Mouse (Mus musculus) monocyte, adult 5-6 weeks (primary cell): ENCODE measurements around the gene Gprc5c. TPM values are rescaled to one million over a fixed set of nuclear protein-coding genes. Genes with fewer than 3 reads are reported as not detected.

Source experiments
- ATAC-seq: fragments of 153-309, 156-312 bp; replicated peaks from 2 replicates; pipeline ENCODE4 v1.8.0; 2017; ENCODE audit warnings: mild to moderate bottlenecking; ENCODE audit not compliant: low TSS enrichment, insufficient number of reproducible peaks, severe bottlenecking, poor library complexity, low FRiP score
- total RNA-seq: library from RNA; stranded (forward); fragments of 200-1000, 200-491, 200-594 nt; gene quantifications from 3 replicates; pipeline ENCODE4 v1.2.3, GENCODE M21; 2017

Gene Gprc5c
- total RNA-seq = 0.78 to 3.1 TPM (median 1.9 TPM) in 3 replicates

DNA sequence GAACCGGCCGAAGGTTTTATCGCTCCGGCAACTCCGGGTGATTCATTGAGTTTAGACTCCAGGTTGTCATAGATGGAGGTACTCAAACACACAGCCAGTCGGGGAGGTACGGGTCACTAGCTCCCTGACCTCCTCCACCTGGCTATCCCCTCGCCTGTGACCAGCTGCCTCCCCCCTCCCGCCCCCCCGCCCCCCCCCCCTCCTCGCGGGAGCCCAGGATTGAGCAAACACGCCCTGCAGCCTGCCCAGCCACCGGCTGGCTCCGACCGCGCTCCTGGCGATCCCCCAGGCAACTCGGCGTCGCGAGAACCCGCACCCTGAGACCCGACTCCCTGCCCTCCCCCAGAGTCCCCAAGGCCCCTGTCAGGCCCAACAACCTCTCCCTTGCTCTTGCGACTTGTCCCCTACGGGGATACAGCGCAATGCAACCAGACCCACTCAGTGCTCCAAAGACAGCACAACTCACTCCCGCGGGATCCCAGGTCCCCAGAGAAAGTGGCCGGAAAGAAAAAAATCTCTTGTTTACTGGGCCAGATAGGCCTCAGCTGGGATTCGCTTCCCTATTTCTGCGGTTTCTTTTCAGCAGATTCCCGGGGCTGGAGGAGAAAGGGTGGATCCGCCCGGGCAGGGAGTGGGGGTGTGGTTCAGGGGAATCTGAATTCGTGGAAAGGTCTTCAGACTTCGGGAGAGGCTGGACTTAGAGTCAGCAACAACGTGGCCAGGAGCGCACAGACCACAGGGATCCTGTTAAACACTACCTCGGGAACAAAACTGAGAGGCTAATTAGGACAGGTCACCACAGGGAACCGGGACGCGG is at the start of gene Gprc5c:
Gene Gprc5c, plus strand, starts transcription at position 701 of the 817 bp plus-strand sequence.
- no peak for ATAC-seq

DNA sequence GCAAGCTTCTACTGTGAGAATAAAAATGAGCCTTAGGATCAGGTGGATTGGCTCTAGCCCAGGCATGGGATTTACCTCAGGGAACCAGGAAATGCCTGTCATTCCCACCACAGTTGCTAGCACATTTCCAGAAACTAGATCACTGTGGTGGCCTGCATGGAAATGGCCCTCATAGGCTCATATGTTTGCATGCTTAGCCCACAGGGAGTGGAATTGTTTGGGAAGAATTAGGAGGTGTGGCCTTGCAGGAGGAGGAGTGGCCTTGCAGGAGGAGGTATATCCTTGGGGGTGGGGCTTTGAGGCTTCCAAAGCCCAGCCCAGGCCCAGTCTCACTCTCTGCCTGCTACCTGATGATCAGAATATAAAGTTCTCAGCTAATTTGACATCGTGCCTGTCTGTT is 49.0 kb upstream of the Gprc5c start:
- ATAC-seq = no peak

DNA sequence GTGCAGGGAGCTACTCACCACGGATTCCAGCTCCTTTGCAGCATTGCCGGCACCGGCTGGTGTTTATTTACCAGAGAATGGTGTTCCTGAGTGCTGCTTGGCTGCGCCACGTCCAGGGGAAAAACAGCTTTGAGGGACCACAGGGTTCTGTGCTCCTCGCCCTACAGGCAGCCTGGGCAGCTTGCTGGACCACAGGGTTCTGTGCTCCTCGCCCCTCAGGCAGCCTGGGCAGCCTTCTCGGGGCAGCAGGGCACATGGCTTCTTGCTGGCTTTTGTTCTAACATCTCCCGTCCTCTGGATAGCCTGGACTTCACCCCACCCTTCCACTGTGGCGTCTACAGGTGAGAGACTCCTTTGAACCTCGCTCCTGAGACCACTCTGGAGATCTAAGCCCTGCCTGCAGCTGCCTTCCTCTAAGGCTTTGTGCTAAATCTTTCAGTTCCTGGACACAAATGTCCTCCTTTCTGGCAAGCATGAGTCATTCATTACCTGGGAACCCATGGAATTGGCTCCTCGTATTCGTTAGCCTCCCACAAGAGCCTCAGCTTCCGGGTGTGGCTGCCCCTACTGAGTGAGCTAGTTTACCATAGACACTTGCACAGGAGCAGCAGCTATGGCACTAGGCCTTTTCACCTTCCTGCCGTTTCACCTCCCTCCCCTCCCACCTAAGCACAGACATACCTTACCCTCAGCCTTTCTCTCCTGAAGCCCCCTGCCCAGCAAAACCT is 48.2 kb upstream of the Gprc5c start:
- ATAC-seq = no peak

DNA sequence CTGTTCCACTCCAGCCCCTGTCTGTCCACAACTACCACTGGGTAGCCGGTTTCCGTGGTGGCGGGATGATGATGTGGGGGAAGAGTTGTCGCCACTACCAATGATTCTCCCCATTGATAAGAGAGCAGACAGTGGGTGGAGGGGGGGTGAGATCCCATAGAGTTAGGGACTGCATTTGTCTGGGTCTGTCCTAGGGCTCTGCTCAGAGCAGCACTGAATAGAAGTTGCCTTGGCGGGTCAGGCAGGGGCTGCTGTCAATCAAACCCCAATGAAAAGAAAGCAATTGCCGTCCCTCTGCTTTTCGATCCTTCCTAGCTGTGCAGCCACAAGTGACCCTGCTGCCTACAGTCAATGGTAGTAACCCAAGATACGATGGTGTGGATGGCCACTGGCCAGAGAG is 47.0 kb upstream of the Gprc5c start:
- ATAC-seq = no peak

DNA sequence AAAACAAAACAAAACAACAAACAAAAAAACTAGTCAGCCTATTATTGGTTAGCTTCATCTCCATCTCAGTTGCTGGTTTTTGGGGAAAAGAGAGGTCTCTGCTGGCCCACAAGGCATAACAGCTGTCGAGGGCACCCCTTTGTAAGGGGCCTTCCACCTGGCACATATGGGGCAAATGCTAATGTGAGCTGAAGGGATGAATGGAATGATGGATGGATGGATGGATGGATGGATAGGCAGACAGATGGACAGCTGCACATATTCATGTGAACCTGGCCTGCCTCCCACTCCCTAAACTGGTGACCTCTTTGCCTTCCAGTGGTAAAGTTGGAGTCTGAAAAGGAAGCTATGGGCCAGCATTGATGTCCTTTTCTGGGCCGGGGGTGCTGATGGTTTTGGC is 43.9 kb upstream of the Gprc5c start:
- no peak for ATAC-seq

DNA sequence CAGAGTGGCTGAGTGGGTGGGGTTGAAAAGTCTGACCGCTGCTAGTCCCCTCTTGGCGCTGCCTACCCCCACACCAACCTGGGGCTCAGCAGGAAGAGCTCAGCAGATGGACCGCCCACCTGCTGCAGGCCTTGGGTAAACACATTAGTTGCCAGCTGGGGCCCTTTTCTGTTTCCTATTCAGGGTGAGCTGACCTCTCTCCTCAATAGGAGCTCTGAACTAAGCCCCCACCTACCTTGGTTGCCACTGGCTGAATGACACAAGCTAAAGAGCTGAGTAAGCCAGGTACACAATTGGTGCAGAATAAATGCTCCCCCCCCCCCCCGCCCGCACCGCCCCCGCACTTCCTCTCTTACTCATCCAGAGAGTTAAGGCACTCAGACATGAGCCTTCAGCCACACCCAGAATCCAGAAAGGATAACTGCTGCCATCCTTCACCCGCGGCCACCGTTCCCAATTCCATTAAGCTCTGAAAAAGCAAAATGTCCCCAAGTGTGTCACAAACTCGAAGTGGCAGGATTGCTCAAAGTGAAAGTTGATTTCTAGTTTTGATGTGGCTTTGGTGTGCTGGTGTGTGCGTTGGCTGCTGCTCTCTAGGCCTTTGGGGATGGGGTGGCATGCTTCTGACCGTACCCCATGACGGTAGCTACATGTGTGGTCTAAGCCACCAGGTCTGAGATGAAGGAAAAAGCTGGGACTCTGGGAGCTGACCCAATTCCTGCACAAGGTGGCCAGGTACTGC is 43.1 kb upstream of the Gprc5c start:
- ATAC-seq = no peak

DNA sequence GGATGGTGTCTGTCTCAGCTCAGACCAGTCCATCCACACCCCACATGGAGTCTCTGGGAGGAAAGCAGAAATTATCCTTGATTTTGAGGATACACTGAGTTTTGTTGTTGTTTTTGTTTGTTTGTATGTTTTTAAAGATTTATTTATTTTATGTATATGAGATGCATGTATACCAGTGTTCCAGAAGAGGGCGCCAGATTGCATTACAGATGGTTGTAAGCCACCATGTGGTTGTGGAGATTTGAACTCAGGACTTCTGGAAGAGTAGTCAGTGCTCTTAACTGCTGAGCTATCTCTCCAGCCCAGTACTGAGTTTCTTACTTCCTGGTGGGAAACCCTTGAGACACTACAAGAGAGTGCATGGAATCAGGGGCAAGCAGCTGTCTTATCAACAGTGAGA is 41.6 kb upstream of the Gprc5c start:
- no peak for ATAC-seq

DNA sequence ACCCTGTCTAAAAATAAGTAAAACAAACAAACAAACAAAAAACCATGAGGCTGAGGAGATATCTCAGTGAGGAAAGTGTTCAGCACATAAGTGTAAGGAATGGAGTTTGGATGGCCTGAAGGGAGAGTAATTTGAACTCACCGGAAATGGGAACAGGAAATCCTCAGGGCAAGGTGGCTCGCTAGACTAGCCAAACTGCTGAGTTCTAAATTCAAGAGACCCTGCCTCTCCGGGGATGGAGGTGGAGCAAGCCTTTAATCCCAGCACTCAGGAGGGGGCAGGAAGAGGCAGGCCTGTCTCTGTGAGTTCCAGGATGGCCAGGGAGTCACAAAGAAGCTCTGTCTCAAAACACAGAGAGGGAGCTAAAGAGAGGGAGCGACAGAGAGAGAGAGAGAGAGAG is 40.6 kb upstream of the Gprc5c start:
- ATAC-seq = no peak

DNA sequence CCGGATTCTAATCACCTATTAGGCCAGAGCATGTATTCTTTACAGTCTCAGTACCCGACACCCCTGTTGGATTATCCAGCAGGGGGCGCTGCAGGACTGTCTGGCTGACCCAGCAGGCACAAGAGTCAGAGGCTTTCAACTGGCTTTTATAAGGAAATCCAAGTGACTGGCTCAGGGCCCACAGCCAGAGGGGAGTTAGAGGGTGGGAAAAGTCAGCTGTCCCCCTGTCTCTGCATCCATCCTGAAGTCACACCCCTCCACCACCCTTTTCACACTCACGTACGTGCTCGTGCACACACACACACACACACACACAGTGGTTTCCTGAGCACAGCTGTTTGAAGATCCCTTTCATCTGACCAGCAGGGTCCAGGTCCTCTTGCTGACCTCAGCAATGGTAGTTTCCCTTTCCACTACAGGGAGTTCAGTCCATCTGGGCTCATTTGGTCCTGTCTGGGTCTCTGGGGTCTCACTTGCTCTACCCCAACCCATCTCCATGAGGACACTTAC is 38.2 kb upstream of the Gprc5c start:
- peak; percentile 69 for ATAC-seq

DNA sequence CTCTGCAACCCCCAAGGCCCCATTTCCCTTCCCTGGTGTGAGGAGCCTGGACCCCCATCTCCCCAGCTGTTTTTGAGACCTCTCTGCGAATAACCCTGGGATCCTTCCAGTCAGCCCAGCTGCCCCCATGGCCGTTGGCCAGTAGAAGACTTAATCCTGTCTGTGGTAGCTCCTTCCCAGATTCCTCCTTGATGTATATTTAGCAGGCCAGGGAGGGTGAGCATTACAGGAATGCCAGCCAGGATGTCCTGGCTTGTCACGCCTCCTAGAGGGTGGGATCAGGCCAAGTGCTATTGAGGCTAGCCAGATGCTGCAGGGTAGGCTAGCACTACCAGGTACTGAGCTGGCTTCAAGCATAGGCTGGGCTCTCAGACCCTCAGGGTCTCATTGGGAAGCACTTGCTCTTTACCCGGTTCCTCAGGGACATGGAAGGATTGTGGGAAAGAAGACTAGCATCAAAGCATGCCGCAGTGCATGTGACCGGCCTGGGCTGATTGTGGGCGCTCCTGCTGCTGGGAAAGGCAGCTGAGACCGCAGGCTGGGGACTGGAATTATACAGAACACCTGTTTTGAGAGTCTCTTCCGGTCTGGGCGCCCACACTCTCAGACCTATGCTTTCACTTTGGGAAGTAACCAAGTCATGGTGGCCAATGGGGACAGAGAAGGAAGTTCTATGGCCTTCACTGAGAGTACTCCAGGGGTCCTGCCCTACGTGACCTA is 35.9 kb upstream of the Gprc5c start:
- no peak for ATAC-seq

DNA sequence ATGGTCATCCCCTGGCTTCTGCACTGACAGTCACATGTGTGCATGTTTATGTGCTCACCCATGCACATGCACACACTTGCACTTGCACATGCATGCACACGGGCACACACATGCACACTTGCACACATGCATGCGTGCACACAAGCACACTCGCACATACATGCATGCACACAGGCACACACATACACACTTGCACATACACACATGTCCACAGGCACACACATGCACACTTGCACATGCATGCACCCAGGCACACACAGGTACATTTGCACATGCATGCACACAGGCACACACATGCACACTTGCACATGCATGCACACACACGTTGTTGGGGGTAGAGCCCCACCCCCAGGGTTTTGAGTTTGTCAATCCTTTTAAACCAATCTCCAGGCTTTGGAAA is 34.0 kb upstream of the Gprc5c start:
- ATAC-seq = no peak

DNA sequence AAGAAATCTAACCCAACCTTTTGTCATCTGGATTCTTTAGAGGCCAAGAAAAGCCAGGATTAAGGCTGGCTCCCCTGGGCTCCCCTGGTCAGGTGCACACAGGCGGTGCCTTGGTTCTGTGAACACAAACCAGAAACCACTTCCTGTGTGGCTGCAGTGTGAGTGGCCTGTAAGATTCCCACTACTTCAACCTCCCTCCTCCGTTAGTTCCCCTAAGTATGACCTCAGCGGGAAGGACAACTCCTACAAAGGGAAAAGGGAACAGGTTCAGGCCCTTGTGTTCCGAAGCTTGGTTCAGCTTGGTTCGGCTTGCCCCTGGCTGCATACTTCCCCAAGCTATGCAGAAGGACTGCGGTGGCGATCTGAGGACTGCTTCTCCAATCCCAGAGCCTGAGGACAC is 32.8 kb upstream of the Gprc5c start:
- ATAC-seq = peak; percentile 57

DNA sequence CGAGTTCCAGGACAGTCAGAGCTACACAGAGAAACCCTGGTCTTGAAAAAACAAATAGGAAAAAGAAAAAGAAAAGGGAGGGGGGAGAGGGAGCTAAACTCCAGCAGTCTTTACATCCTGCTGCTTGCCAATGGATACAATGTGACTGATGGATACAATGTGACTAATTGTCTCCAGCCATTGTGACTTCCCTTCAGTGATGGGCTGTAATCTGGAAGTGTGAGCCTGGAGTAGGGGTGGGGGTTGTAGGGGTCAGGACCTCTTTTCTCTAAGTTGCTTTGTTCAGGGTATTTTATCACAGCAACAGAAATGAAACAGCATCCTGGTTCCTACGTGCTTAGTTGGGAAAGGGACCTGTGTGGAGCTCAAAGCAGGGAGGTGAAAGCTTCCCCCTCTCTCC is 31.8 kb upstream of the Gprc5c start:
- no peak for ATAC-seq

DNA sequence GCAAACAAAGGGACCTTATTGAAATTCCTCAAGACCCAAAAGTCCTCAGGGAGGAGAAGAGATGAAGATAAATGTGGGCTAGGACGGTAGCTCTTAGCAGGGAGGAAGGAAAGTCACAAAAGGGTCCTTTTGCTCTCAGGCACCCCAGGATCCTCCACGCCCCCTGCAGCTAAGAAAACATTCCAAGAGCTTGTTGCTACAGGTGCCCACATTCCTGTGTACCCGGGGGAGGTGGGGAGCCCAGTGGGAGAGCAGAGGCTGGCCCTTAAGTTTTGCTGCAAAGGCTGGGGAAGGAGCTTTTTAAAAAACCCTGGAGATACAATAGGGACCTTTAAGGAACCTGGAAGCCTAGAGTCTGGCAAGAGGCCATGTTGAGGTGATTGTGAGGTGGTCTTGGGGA is 30.5 kb upstream of the Gprc5c start:
- no peak for ATAC-seq

DNA sequence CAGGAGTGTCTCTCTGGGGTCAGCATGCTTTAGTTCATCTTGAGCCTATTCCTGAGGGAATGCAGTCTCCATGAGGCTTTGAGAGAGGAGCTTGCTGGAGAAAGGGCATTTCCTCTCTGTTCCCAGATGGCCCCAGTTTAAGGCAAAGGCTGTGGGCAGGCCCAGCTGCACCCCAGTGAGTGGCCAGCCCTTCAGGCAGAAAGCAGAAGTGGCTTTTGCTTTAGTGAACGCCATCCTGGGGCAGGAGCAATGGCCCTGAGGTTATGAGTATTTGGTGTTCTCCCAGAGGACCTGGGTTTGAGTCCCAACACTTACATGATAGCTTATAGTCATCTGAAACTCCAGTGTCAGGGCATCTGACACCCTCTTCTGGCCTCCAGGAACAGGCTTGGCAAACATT is 29.6 kb upstream of the Gprc5c start:
- ATAC-seq = 0 out of 2 replicates have a peak, but pooled peaks have one; percentile 49

DNA sequence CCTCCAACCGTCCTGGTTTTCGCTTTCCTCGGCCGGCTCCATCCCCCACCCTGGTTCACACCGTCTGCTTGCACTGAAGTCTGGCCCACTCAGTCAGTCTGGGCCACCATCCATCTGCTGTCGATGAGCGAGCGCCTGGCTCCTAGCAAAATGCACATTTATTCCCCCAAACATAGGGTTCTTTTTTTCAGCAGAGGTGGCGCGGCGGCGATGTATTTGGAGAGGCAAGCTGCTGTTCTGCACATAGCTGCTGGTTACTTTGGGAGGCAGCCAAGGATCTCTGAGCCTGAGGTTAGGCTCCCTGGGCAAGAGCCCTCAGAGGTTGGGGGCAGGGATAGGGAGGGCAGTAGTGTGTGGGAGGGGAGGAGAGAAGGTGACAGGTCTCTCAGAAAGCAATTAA is 28.2 kb upstream of the Gprc5c start:
- ATAC-seq = no peak

DNA sequence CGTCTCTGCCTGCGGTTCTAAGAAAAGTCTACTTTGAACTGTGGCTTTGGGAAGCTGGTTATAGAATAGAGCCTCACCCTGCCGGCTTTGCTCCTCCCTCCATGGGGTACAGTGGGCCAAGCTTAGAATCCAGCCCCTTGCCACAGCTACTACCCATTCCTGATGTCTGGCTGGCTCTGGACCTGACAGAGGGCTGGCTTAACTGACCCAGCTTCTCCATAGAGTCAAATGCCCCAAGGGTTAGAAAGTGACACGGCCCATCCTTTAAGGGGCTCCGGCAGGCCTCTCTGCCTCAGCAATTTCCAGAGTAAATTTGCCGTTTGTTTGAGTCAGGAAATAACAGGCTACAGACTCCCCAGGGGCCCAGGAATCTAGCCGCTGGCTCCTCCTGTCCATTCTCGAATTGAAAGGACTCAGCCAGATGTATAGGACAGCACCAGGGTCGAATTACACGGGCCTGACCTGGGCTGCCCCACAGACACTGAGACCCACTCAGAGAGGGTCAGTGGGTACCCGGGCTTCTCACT is 27.7 kb upstream of the Gprc5c start:
- no peak for ATAC-seq

DNA sequence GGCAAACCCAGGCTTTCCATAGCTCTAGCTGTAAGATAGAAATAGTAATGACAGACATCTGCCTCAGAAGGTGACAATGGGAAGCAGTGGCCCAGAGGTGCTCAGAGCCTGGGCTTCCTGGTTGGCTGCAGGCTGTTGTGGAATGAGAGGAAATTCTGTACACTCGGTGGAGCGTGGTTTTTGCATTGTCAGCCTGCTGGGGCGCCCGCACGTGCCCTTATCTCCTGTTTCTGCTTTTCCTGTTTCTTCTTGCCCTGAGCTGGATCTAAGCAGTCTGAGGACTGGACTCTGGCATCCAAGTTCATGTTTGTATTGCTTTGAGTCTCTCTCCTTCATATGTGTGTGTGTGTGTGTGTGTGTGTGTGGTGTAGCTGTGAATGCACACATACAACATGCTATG is 24.3 kb upstream of the Gprc5c start:
- ATAC-seq = no peak
